Mouse (Mus musculus): Measurements from ENCODE around the gene Ascc2. TPM values are rescaled to one million over a fixed set of nuclear protein-coding genes. Genes with fewer than 3 reads are reported as not detected.
"Not testable (repeated sequence)": the region's sequence is repeated elsewhere in the genome, so short reads cannot be mapped to it uniquely, and the experiment has no call there.

The Ascc2 gene
- polyA plus RNA-seq, 1 experiment from 2014 or later = 36.1 TPM

GRCm38 (mm10) chr11:4641185-4641584 is 3.6 kb downstream of the Ascc2 start:
- no peak overlapping the region for H3K4me3 ChIP-seq
- H3K36me3 ChIP-seq = peaks cover 27% of the 10 kb centered on the region; the same call in 1 of the 2 replicates
- H3K9me3 ChIP-seq = no peaks in the 10 kb centered on the region
- no peaks in the 10 kb centered on the region for H3K27me3 ChIP-seq (ENCODE audit: insufficient read depth, poor library complexity, severe bottlenecking)
- H3K4me1 ChIP-seq = peaks cover 21% of the 10 kb centered on the region
- DNase-seq (ENCODE audit: low spot score) = no peak
- no peak overlapping the region for H3K27ac ChIP-seq

DNA sequence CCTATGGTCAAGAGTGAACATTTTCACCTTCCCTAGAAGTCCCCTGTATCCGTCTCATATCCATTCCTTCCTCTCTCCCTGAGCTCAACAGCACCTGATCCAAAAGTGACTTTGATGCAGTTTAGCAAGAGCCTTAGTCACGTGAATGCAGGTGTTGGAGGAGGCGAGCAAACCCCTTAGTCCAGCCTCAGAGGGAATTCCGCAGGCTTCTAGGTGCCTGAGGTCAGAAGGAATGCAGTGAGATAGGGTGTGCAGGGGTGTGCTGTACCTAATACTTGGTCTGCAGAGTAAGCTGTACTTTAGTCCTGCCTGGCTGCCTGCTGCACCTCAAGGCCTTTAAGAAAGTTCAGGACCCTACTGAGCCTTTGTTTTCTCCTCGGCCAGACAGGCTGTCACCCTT is 6.2 kb downstream of the Ascc2 start:
- DNase-seq (ENCODE audit: low spot score) = no peak
- Histone ChIP-seq H3K4me1 (peaks cover 6% of the 10 kb centered on the region; the same call in 1 of the 2 replicates), H3K36me3 (peaks cover 47% of the 10 kb centered on the region), H3K9me3 (no peaks in the 10 kb centered on the region), H3K27me3 (ENCODE audit: insufficient read depth, poor library complexity, severe bottlenecking) (no peaks in the 10 kb centered on the region), H3K4me3 (no peak overlapping the region), H3K27ac (no peak overlapping the region)
- WGBS = 61% methylated on average over 5 of the region's 5 CpGs

DNA sequence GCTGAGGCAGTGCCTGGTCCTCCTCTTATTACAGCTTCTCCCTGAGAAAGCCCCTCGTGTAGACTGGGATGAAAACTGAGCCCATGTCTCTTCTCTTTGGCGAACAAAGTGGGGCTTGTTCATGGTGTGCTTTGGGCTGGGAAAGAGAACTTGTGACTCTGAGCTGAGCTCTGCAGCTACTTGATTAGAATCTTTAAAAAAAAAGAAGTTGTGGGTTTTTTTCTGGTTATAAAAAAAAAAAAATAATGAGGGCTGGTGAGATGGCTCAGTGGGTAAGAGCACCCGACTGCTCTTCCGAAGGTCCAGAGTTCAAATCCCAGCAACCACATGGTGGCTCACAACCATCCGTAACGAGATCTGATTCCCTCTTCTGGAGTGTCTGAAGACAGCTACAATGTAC is 7.6 kb downstream of the Ascc2 start:
- 91% methylated on average over 6 of the region's 6 CpGs for WGBS
- H3K4me3 ChIP-seq; H3K27me3 ChIP-seq (ENCODE audit: insufficient read depth, poor library complexity, severe bottlenecking); H3K4me1 ChIP-seq; H3K9me3 ChIP-seq; DNase-seq (ENCODE audit: low spot score); H3K27ac ChIP-seq: not testable (repeated sequence)
- H3K36me3 ChIP-seq = peaks cover 62% of the 10 kb centered on the region

- Histone ChIP-seq H3K4me1 (no peaks in the 10 kb centered on the region), H3K4me3 (no peak overlapping the region), H3K9me3 (no peaks in the 10 kb centered on the region), H3K27me3 (ENCODE audit: insufficient read depth, poor library complexity, severe bottlenecking) (no peaks in the 10 kb centered on the region), H3K36me3 (peaks cover 66% of the 10 kb centered on the region), H3K27ac (no peak overlapping the region)
- DNase-seq (ENCODE audit: low spot score) = no peak
- 86% methylated on average over 9 of the region's 9 CpGs for WGBS
These were observed 8.9 kb downstream of the Ascc2 start for GRCm38 (mm10) chr11:4646409-4646808.

- WGBS = 66% methylated on average over 1 of the region's 1 CpGs
- Histone ChIP-seq H3K36me3 (peaks cover 65% of the 10 kb centered on the region), H3K27ac (no peak overlapping the region), H3K9me3 (no peaks in the 10 kb centered on the region), H3K27me3 (ENCODE audit: insufficient read depth, poor library complexity, severe bottlenecking) (no peaks in the 10 kb centered on the region), H3K4me3 (no peak overlapping the region), H3K4me1 (0 out of 2 replicates have a peak, but pooled peaks cover 4% of the 10 kb centered on the region)
- no peak for DNase-seq (ENCODE audit: low spot score)
These were observed 22.3 kb downstream of the Ascc2 start for GRCm38 (mm10) chr11:4659818-4660217.

DNA sequence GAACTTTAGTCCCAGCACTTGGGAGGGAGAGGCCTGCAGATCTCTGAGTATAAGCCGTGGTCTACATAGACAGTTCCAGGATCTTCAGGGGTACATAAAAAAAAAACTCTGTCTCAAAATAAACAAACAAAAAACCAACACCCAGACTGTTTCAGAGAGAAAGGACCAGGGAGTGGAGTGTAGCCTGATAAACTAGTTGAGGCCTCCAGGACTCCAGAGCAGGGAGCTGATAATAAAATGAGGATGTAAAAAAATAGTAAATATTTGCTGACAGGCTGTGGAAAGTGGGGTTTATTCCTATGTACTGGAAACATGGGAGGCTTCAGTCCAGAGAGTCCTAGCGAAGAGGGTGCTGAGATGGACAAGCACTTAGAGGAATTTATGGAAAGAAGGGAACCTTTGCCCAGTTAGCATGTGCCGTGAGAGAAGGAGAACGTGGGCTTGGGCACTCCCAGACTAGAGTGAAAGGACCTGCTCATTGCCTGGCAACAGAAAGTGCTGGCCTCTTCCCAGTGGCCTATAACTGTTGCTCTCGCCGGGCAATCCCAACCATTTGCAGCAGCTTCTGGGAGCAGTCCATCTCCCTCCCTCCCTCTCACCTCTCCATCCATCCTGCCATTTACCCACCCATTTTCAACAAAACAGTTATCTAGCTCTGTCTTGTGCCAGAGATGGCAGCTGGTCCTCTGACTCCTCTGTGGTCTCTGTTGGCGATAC is 22.9 kb downstream of the Ascc2 start:
- Histone ChIP-seq H3K4me3 (no peak overlapping the region), H3K4me1 (0 out of 2 replicates have a peak, but pooled peaks cover 4% of the 10 kb centered on the region), H3K27me3 (ENCODE audit: insufficient read depth, poor library complexity, severe bottlenecking) (no peaks in the 10 kb centered on the region), H3K27ac (no peak overlapping the region), H3K36me3 (peaks cover 62% of the 10 kb centered on the region), H3K9me3 (no peaks in the 10 kb centered on the region)
- no peak for DNase-seq (ENCODE audit: low spot score)
- WGBS = 82% methylated on average over 7 of the region's 7 CpGs

- Histone ChIP-seq H3K27me3 (ENCODE audit: insufficient read depth, poor library complexity, severe bottlenecking) (no peaks in the 10 kb centered on the region), H3K36me3 (peaks cover 62% of the 10 kb centered on the region), H3K4me3 (no peak overlapping the region), H3K4me1 (0 out of 2 replicates have a peak, but pooled peaks cover 4% of the 10 kb centered on the region), H3K27ac (no peak overlapping the region), H3K9me3 (no peaks in the 10 kb centered on the region)
- WGBS = 78% methylated on average over 4 of the region's 4 CpGs
- DNase-seq (ENCODE audit: low spot score) = no peak
These were observed 23.8 kb downstream of the Ascc2 start for GRCm38 (mm10) chr11:4661324-4661723.

DNA sequence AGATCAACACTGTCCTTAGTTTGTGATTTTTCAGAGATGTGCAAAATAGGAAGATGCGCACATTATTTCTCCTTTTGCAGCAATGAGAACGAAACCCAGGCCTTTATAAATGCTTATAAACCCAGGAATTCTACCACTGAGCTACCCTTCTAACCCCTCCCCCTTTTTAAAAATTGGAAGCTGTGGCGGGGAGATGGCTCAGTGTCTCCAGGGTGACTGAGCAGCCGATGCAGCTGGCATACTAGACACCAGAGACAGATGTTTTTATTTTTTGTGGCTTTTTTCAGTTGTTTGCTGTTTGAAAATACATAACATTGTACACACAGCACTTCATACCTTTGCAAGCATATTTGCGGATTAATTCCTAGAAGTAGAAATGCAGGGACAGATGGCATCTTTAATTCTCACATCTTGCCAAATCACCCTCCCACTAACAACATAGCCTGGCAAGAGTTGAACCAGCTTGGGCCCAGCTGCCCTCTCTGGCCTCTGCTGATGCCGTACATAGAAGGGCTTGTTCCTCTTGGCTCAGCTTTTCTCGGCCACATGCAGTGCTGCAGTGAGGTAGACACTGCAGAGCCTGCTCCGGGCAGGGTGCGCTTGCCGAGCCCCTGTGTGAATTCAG is 24.4 kb downstream of the Ascc2 start:
- Histone ChIP-seq H3K4me1 (0 out of 2 replicates have a peak, but pooled peaks cover 4% of the 10 kb centered on the region), H3K4me3 (no peak overlapping the region), H3K27me3 (ENCODE audit: insufficient read depth, poor library complexity, severe bottlenecking) (no peaks in the 10 kb centered on the region), H3K27ac (no peak overlapping the region), H3K36me3 (peaks cover 62% of the 10 kb centered on the region), H3K9me3 (no peaks in the 10 kb centered on the region)
- DNase-seq (ENCODE audit: low spot score) = no peak
- WGBS = 87% methylated on average over 10 of the region's 10 CpGs

DNA sequence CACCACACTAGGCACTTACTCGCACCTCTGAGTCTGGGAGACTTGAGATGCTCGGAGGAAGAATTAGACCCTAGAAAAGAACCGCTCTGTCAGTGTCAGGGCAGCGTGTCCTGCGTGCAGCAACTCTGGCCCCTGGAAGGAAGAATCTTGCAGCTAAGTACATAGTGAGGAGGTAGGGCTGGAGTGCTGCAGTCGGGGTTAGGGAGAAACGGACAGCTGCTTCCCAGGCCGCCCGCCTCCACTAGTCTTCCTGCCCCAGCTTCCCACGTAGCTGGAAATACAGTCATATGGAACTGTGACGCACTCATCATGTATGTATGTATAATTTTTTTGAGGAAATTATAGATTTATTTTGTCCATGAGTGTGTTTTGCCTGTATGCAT is 24.9 kb downstream of the Ascc2 start:
- peaks cover 62% of the 10 kb centered on the region for H3K36me3 ChIP-seq
- H3K27me3 ChIP-seq (ENCODE audit: insufficient read depth, poor library complexity, severe bottlenecking) = no peaks in the 10 kb centered on the region
- 93% methylated on average over 11 of the region's 11 CpGs for whole genome bisulfite sequencing
- no peak overlapping the region for H3K27ac ChIP-seq
- no peak for DNase-seq (ENCODE audit: low spot score)
- no peaks in the 10 kb centered on the region for H3K9me3 ChIP-seq
- H3K4me1 ChIP-seq = 0 out of 2 replicates have a peak, but pooled peaks cover 4% of the 10 kb centered on the region
- no peak overlapping the region for H3K4me3 ChIP-seq

DNA sequence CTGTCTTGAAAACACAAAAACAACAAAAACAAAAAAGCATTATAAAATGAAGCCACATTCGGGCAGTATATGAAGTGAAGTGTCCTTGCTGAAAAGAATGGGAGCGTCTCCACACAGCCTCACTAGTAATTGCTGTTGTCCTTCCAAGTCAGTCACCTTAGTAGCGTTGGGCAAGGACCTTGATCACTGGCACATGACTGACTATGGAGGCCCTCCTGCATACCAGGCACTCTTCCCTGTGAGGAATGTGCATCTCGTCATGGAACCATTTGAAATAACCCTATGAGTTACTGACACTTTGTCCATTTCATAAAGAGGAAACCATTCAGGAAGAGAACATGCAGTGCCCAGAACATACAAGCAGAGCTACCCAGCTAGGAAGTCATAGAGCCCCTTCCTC is 34.2 kb downstream of the Ascc2 start:
- Histone ChIP-seq H3K4me3 (no peak overlapping the region), H3K27me3 (ENCODE audit: insufficient read depth, poor library complexity, severe bottlenecking) (no peaks in the 10 kb centered on the region), H3K4me1 (peaks cover 14% of the 10 kb centered on the region; the same call in 1 of the 2 replicates), H3K27ac (no peak overlapping the region), H3K36me3 (peaks cover 66% of the 10 kb centered on the region), H3K9me3 (no peaks in the 10 kb centered on the region)
- WGBS = 81% methylated on average over 4 of the region's 4 CpGs
- no peak for DNase-seq (ENCODE audit: low spot score)

- Histone ChIP-seq H3K4me1 (peaks cover 25% of the 10 kb centered on the region; the same call in 1 of the 2 replicates), H3K27me3 (ENCODE audit: insufficient read depth, poor library complexity, severe bottlenecking) (no peaks in the 10 kb centered on the region), H3K9me3 (no peaks in the 10 kb centered on the region), H3K27ac (no peak overlapping the region; the same call in 1 of the 2 replicates), H3K36me3 (peaks cover 68% of the 10 kb centered on the region), H3K4me3 (no peak overlapping the region)
- no peak for DNase-seq (ENCODE audit: low spot score)
- 90% methylated on average over 1 of the region's 1 CpGs for WGBS
These were observed 37.0 kb downstream of the Ascc2 start for GRCm38 (mm10) chr11:4674593-4674992.

- H3K4me1 ChIP-seq = peaks cover 31% of the 10 kb centered on the region; the same call in 1 of the 2 replicates
- H3K9me3 ChIP-seq = no peaks in the 10 kb centered on the region
- peaks cover 73% of the 10 kb centered on the region for H3K36me3 ChIP-seq
- H3K27me3 ChIP-seq (ENCODE audit: insufficient read depth, poor library complexity, severe bottlenecking) = no peaks in the 10 kb centered on the region
- no peak for DNase-seq (ENCODE audit: low spot score)
- 87% methylated on average over 6 of the region's 6 CpGs for WGBS
- H3K4me3 ChIP-seq = no peak overlapping the region
- H3K27ac ChIP-seq = no peak overlapping the region
These were observed 37.6 kb downstream of the Ascc2 start for GRCm38 (mm10) chr11:4675126-4675562.

DNA sequence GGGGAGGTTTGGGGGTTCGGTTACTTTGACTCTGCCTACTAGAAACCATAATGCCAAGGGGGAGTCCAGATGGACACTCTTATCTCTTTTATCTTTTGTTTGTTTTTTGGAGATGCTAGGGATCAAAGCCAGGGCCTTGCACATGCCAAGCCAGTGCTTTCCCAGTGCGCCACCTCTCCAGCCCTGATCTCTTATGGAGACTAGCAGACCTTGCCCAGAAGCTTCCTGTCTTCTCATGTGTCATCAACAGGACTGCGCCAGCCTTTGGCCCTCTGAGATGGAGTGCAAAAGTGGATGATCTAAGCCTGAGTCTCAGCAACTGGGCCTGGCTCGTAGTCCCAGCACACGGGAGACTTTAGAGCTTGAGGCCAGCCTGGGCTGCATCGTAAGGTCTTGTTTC is 38.1 kb downstream of the Ascc2 start:
- H3K4me1 ChIP-seq = peaks cover 33% of the 10 kb centered on the region; the same call in 1 of the 2 replicates
- 93% methylated on average over 6 of the region's 6 CpGs for WGBS
- no peak for DNase-seq (ENCODE audit: low spot score)
- H3K27me3 ChIP-seq (ENCODE audit: insufficient read depth, poor library complexity, severe bottlenecking) = no peaks in the 10 kb centered on the region
- H3K36me3 ChIP-seq = peaks cover 74% of the 10 kb centered on the region
- H3K4me3 ChIP-seq = no peak overlapping the region
- H3K9me3 ChIP-seq = no peaks in the 10 kb centered on the region
- H3K27ac ChIP-seq = no peak overlapping the region

All from heart, embryonic 10.5 days (tissue).